In the genomic region with DNA sequence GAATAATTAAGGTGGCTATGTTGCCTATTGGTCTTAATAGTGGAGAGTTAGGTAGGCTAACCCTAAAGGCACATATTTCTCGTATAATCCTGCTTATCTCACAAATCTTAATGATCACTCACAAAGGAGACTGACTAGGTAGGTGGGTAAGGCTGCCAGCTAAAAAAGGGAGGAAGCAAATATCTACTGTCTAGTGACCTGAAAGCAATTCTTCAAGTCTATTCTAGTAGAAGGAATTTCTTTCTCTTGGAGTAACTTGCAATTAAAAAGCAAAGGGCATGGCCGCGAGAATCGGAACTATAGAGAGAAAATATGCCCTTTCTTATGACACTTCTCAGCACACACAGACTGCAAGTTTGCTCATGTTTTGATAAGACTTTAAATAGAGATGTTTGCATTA, we compare ENCODE assay signal across 22 mouse cellular contexts.
DNase-seq lines count a peak whose midpoint lies in the region; ATAC-seq and TF ChIP-seq lines count a peak whose summit lies in the region.
"Had no signal": no experiment of that assay in that cellular context is flagged by ENCODE, and none has a peak within 500 bp of the region (broad histone marks: within the 10 kb centered on the region; RNA-seq: fewer than 3 reads in every experiment).

No protein-coding gene starts in this region.

- peak; percentile 29 for DNase-seq in embryonic facial prominence, embryonic 14.5 days (ENCODE audit: low spot score)
- no peak for DNase-seq in embryonic facial prominence, embryonic 10.5 days (ENCODE audit: low spot score)
- peak; percentile 82 for DNase-seq in Muller cell, postnatal 12 days (ENCODE audit: inconsistent ontology term)
- peak; percentile 55 for DNase-seq in retina, embryonic 14.5 days (ENCODE audit: low spot score)
- DNase-seq in retina, postnatal 1 day = peak; percentile 56
- no peak for DNase-seq in liver, postnatal 0 days
- DNase-seq in heart, postnatal 4 days = no peak
- DNase-seq in spleen, adult 12 weeks (ENCODE audit: low spot score) = no peak
- DNase-seq: adrenal gland, adult 2 months; adrenal gland, adult 8-10 months; adrenal gland, postnatal 10 days; adrenal gland, postnatal 14 days; adrenal gland, postnatal 25 days; adrenal gland, postnatal 36 days; B cell, adult 2 months; cerebellum, adult 11 months; cerebellum, adult 11-12 months; cerebellum, adult 18-20 months had no signal

- H3K4me1 ChIP-seq in embryonic facial prominence, embryonic 14.5 days (ENCODE audit: control insufficient read depth, insufficient read depth, low read length) = peaks cover 5% of the 10 kb centered on the region
- peaks cover 14% of the 10 kb centered on the region for H3K4me1 ChIP-seq in embryonic facial prominence, embryonic 10.5 days
- no peaks in the 10 kb centered on the region for H3K4me1 ChIP-seq in liver, postnatal 0 days (ENCODE audit: insufficient read depth)

- H3K4me3 ChIP-seq in embryonic facial prominence, embryonic 14.5 days (ENCODE audit: low read depth, low read length) = no peak overlapping the region
- H3K4me3 ChIP-seq in embryonic facial prominence, embryonic 10.5 days = no peak overlapping the region
- H3K4me3 ChIP-seq in liver, postnatal 0 days (ENCODE audit: low read depth, low read length) = no peak overlapping the region

- TF ChIP-seq CTCF in liver, postnatal 0 days (IDR thresholded peaks at IDR 0.05; ENCODE audit: low read depth) = no peak

- WGBS in embryonic facial prominence, embryonic 14.5 days = 71% methylated on average over 4 of the region's 4 CpGs
- WGBS in embryonic facial prominence, embryonic 10.5 days = 70% methylated on average over 4 of the region's 4 CpGs
- 79% methylated on average over 4 of the region's 4 CpGs for WGBS in liver, postnatal 0 days (ENCODE audit: insufficient replicate concordance)

- no peaks in the 10 kb centered on the region for H3K36me3 ChIP-seq in embryonic facial prominence, embryonic 14.5 days (ENCODE audit: control insufficient read depth, insufficient read depth, low read length)
- H3K36me3 ChIP-seq in embryonic facial prominence, embryonic 10.5 days (replicated peaks) = no peaks in the 10 kb centered on the region
- no peaks in the 10 kb centered on the region for H3K36me3 ChIP-seq in liver, postnatal 0 days (replicated peaks; ENCODE audit: insufficient read depth, low read length)
- H3K36me3 ChIP-seq: G1E had no signal

- no peak overlapping the region for H3K9ac ChIP-seq in embryonic facial prominence, embryonic 14.5 days (ENCODE audit: low read depth, low read length)
- H3K9ac ChIP-seq in liver, postnatal 0 days (replicated peaks) = no peak overlapping the region

- H3K9me3 ChIP-seq in embryonic facial prominence, embryonic 14.5 days (ENCODE audit: control insufficient read depth, low read length) = no peaks in the 10 kb centered on the region
- H3K9me3 ChIP-seq in embryonic facial prominence, embryonic 10.5 days = no peaks in the 10 kb centered on the region
- H3K9me3 ChIP-seq in liver, postnatal 0 days (ENCODE audit: low read length) = no peaks in the 10 kb centered on the region
- H3K9me3 ChIP-seq: G1E had no signal

- no peak for ATAC-seq in embryonic facial prominence, embryonic 14.5 days (ENCODE audit: low read depth)
- ATAC-seq in liver, postnatal 0 days = no peak
- ATAC-seq: activated CD4-positive, CD25-positive, alpha-beta regulatory T cell, adult 4 months; CD4-positive, CD25-positive, alpha-beta regulatory T cell, adult 4 months had no signal

- TF ChIP-seq EP300 in liver, postnatal 0 days (IDR thresholded peaks at IDR 0.05; ENCODE audit: low read depth) = no peak

- H3K27me3 ChIP-seq in embryonic facial prominence, embryonic 14.5 days (replicated peaks; ENCODE audit: control insufficient read depth, insufficient read depth, low read length) = no peaks in the 10 kb centered on the region
- H3K27me3 ChIP-seq in embryonic facial prominence, embryonic 10.5 days (replicated peaks; ENCODE audit: low read depth, poor library complexity, severe bottlenecking) = peaks cover 12% of the 10 kb centered on the region; the same call in 1 of the 2 replicates
- no peaks in the 10 kb centered on the region for H3K27me3 ChIP-seq in liver, postnatal 0 days (ENCODE audit: insufficient read depth, low read length)
- H3K27me3 ChIP-seq: CH12.LX had no signal

- H3K4me2 ChIP-seq in embryonic facial prominence, embryonic 14.5 days (ENCODE audit: low read depth, low read length) = no peak overlapping the region
- no peak overlapping the region for H3K4me2 ChIP-seq in liver, postnatal 0 days (ENCODE audit: low read depth, low read length)

- no peak overlapping the region for H3K27ac ChIP-seq in embryonic facial prominence, embryonic 14.5 days (replicated peaks; ENCODE audit: low read depth, low read length)
- H3K27ac ChIP-seq in embryonic facial prominence, embryonic 10.5 days (replicated peaks) = no peak overlapping the region
- H3K27ac ChIP-seq in liver, postnatal 0 days (ENCODE audit: low read depth) = no peak overlapping the region

Comparison
In these comparisons a context has a peak if more than half of its experiments do, and no peak if none do; other contexts are left out.
1. DNase-seq: peak in embryonic facial prominence, embryonic 14.5 days (single experiment), Muller cell, postnatal 12 days (single experiment), retina, embryonic 14.5 days (single experiment) and retina, postnatal 1 day (single experiment); none in embryonic facial prominence, embryonic 10.5 days (single experiment), liver, postnatal 0 days (single experiment), heart, postnatal 4 days (single experiment) and spleen, adult 12 weeks (single experiment).